Mouse (Mus musculus) midbrain, embryonic 15.5 days (tissue): Measurements from ENCODE around the gene Zfp949. TPM values are rescaled to one million over a fixed set of nuclear protein-coding genes. Genes with fewer than 3 reads are reported as not detected.

Experiments used
- ATAC-seq: fragments of 200-750 bp; cut with Nextera tagmentation; replicated peaks from 2 replicates; pipeline ENCODE4 v1.8.0; 2017; ENCODE audit warnings: moderate TSS enrichment
- H3K27ac ChIP-seq: fragments of 300-500 bp; sonication (generic); 2 replicates; pipeline ENCODE4 v1.5.1; 2015; ENCODE audit warnings: mild to moderate bottlenecking, inconsistent platforms
- H3K27me3 ChIP-seq: fragments of 300-500 bp; sonication (generic); replicated peaks from 2 replicates; pipeline ENCODE4 v1.6.1; 2015; ENCODE audit warnings: inconsistent platforms
- H3K36me3 ChIP-seq: fragments of 300-500 bp; sonication (generic); replicated peaks from 2 replicates; pipeline ENCODE4 v1.6.1; 2015; ENCODE audit warnings: inconsistent platforms
- H3K4me1 ChIP-seq: fragments of 300-500 bp; sonication (generic); 2 replicates; pipeline ENCODE4 v1.6.1; 2015; ENCODE audit warnings: inconsistent platforms
- H3K4me2 ChIP-seq: fragments of 300-500 bp; sonication (generic); 2 replicates; pipeline ENCODE4 v1.6.1; 2015; ENCODE audit warnings: inconsistent platforms, mild to moderate bottlenecking, moderate library complexity
- H3K4me3 ChIP-seq: fragments of 300-500 bp; sonication (generic); 2 replicates; pipeline ENCODE4 v1.5.1; 2015; ENCODE audit warnings: mild to moderate bottlenecking, inconsistent platforms
- H3K9ac ChIP-seq: fragments of 300-500 bp; sonication (generic); 2 replicates; pipeline ENCODE4 v1.6.1; 2015; ENCODE audit warnings: mild to moderate bottlenecking, inconsistent platforms
- H3K9me3 ChIP-seq: fragments of 300-500 bp; sonication (generic); 2 replicates; pipeline ENCODE4 v1.6.1; 2016; ENCODE audit warnings: inconsistent platforms
- WGBS: fragments of 180-500 bp; shearing (Covaris S2); methylation state at CpG from one replicate; pipeline ENCODE4 v1.1.7; 2015; ENCODE audit warnings: mixed read lengths; 5-methylcytosine and 5-hydroxymethylcytosine counted together
- polyA plus RNA-seq: library from polyadenylated mRNA; unstranded; fragments of >200 nt; fragmentation: Nextera tagmentation; extraction: Ambion mirVana; gene quantifications from 2 replicates; pipeline ENCODE4 v1.2.1, GENCODE M21; 2015

Zfp949 gene
- 21.2 and 22.2 TPM in 2 replicates for polyA plus RNA-seq

- peak; percentile 97 for ATAC-seq
- WGBS, result under 1% methylated on average over 30 of the region's 30 CpGs
These were observed at the start of gene Zfp949 for GRCm38 (mm10) chr9:88547851-88548613. Gene Zfp949 (plus strand): TSS chr9:88548020.

GRCm38 (mm10) chr9:88500112-88500511 is 47.7 kb upstream of the Zfp949 start:
- Histone ChIP-seq H3K4me1 (no peaks in the 10 kb centered on the region), H3K9me3 (no peaks in the 10 kb centered on the region), H3K4me2 (no peak overlapping the region), H3K27ac (no peak overlapping the region), H3K9ac (no peak overlapping the region), H3K4me3 (no peak overlapping the region), H3K36me3 (no peaks in the 10 kb centered on the region), H3K27me3 (no peaks in the 10 kb centered on the region)
- 82% methylated on average over 2 of the region's 2 CpGs for WGBS
- ATAC-seq, result no peak

More at GRCm38 (mm10) chr9:88547851-88548613, at the start of gene Zfp949:
- H3K9ac ChIP-seq, result peak within 1 kb of the TSS; percentile 75
- H3K4me3 ChIP-seq, result peak within 1 kb of the TSS; percentile 84
- H3K4me2 ChIP-seq, result peak within 1 kb of the TSS; percentile 56
- H3K27me3 ChIP-seq, result no peaks in the 10 kb centered on the region
- H3K4me1 ChIP-seq, result peaks cover 31% of the 10 kb centered on the region
- peak within 1 kb of the TSS; percentile 91 for H3K27ac ChIP-seq
- H3K36me3 ChIP-seq, result peaks cover 4% of the 10 kb centered on the region; the same call in 1 of the 2 replicates
- H3K9me3 ChIP-seq, result no peaks in the 10 kb centered on the region

GRCm38 (mm10) chr9:88501846-88502245 is 46.0 kb upstream of the Zfp949 start:
- H3K27ac ChIP-seq, result no peak overlapping the region
- 88% methylated on average over 6 of the region's 6 CpGs for WGBS
- no peaks in the 10 kb centered on the region for H3K4me1 ChIP-seq
- no peak overlapping the region for H3K4me2 ChIP-seq
- H3K9me3 ChIP-seq, result no peaks in the 10 kb centered on the region
- H3K36me3 ChIP-seq, result no peaks in the 10 kb centered on the region
- H3K27me3 ChIP-seq, result no peaks in the 10 kb centered on the region
- ATAC-seq, result no peak
- no peak overlapping the region for H3K9ac ChIP-seq
- no peak overlapping the region for H3K4me3 ChIP-seq

GRCm38 (mm10) chr9:88515546-88515945 is 32.3 kb upstream of the Zfp949 start:
- ATAC-seq, result no peak
- Histone ChIP-seq H3K27me3 (no peaks in the 10 kb centered on the region), H3K4me3 (no peak overlapping the region), H3K4me1 (peaks cover 16% of the 10 kb centered on the region), H3K9ac (no peak overlapping the region), H3K36me3 (0 out of 2 replicates have a peak, but pooled peaks cover 4% of the 10 kb centered on the region), H3K9me3 (no peaks in the 10 kb centered on the region), H3K27ac (no peak overlapping the region), H3K4me2 (no peak overlapping the region)
- 90% methylated on average over 1 of the region's 1 CpGs for WGBS

GRCm38 (mm10) chr9:88516361-88516995 is 31.3 kb upstream of the Zfp949 start:
- Histone ChIP-seq H3K4me1 (peaks cover 23% of the 10 kb centered on the region), H3K9ac (no peak overlapping the region), H3K4me3 (no peak overlapping the region), H3K4me2 (no peak overlapping the region), H3K9me3 (no peaks in the 10 kb centered on the region), H3K27me3 (no peaks in the 10 kb centered on the region), H3K27ac (no peak overlapping the region), H3K36me3 (0 out of 2 replicates have a peak, but pooled peaks cover 7% of the 10 kb centered on the region)
- no peak for ATAC-seq
- WGBS, result 84% methylated on average over 3 of the region's 3 CpGs

- no peak for ATAC-seq
- peak overlapping the region; percentile 89; the same call in 1 of the 2 replicates for H3K4me2 ChIP-seq
- no peak overlapping the region for H3K27ac ChIP-seq
- no peak overlapping the region for H3K9ac ChIP-seq
- 0 out of 2 replicates have a peak, but pooled peaks cover 7% of the 10 kb centered on the region for H3K36me3 ChIP-seq
- no peaks in the 10 kb centered on the region for H3K9me3 ChIP-seq
- peaks cover 27% of the 10 kb centered on the region for H3K4me1 ChIP-seq
- no peaks in the 10 kb centered on the region for H3K27me3 ChIP-seq
- H3K4me3 ChIP-seq, result no peak overlapping the region
These were observed 28.3 kb upstream of the Zfp949 start for GRCm38 (mm10) chr9:88519390-88520121.

GRCm38 (mm10) chr9:88520122-88520848 is 27.5 kb upstream of the Zfp949 start:
- Histone ChIP-seq H3K27me3 (no peaks in the 10 kb centered on the region), H3K4me2 (peak overlapping the region; percentile 89), H3K27ac (no peak overlapping the region), H3K9me3 (no peaks in the 10 kb centered on the region), H3K4me1 (peaks cover 27% of the 10 kb centered on the region), H3K9ac (peak overlapping the region; percentile 82; the same call in 1 of the 2 replicates), H3K36me3 (0 out of 2 replicates have a peak, but pooled peaks cover 7% of the 10 kb centered on the region), H3K4me3 (peak overlapping the region; percentile 60)
- no peak for ATAC-seq
- WGBS, result 36% methylated on average over 2 of the region's 2 CpGs

- Histone ChIP-seq H3K27ac (peak overlapping the region; percentile 23; the same call in 1 of the 2 replicates), H3K4me3 (peak overlapping the region; percentile 60), H3K4me1 (peaks cover 27% of the 10 kb centered on the region), H3K27me3 (no peaks in the 10 kb centered on the region), H3K36me3 (0 out of 2 replicates have a peak, but pooled peaks cover 7% of the 10 kb centered on the region), H3K4me2 (peak overlapping the region; percentile 89), H3K9me3 (no peaks in the 10 kb centered on the region), H3K9ac (peak overlapping the region; percentile 82)
- 20% methylated on average over 4 of the region's 4 CpGs for WGBS
- ATAC-seq, result no peak
These were observed 26.9 kb upstream of the Zfp949 start for GRCm38 (mm10) chr9:88520849-88521483.

GRCm38 (mm10) chr9:88521961-88522568 is 25.8 kb upstream of the Zfp949 start:
- peak overlapping the region; percentile 89 for H3K4me2 ChIP-seq
- H3K4me1 ChIP-seq, result peaks cover 27% of the 10 kb centered on the region
- H3K27ac ChIP-seq, result peak overlapping the region; percentile 90
- peak overlapping the region; percentile 82 for H3K9ac ChIP-seq
- no peak for ATAC-seq
- no peaks in the 10 kb centered on the region for H3K9me3 ChIP-seq
- no peaks in the 10 kb centered on the region for H3K27me3 ChIP-seq
- under 1% methylated on average over 10 of the region's 10 CpGs for WGBS
- H3K36me3 ChIP-seq, result 0 out of 2 replicates have a peak, but pooled peaks cover 7% of the 10 kb centered on the region
- H3K4me3 ChIP-seq, result peak overlapping the region; percentile 60

GRCm38 (mm10) chr9:88522569-88523334 is 25.1 kb upstream of the Zfp949 start:
- peak; percentile 91 for ATAC-seq
- Histone ChIP-seq H3K36me3 (0 out of 2 replicates have a peak, but pooled peaks cover 7% of the 10 kb centered on the region), H3K27ac (peak overlapping the region; percentile 90), H3K9ac (peak overlapping the region; percentile 82), H3K4me2 (peak overlapping the region; percentile 89), H3K9me3 (no peaks in the 10 kb centered on the region), H3K27me3 (no peaks in the 10 kb centered on the region), H3K4me3 (peak overlapping the region; percentile 60), H3K4me1 (peaks cover 27% of the 10 kb centered on the region)
- WGBS, result under 1% methylated on average over 68 of the region's 69 CpGs
